Mouse (Mus musculus): ENCODE results near the gene Mtfr1l. TPM values are rescaled to one million over a fixed set of nuclear protein-coding genes. Genes with fewer than 3 reads are reported as not detected.

Gene Mtfr1l
- polyA plus RNA-seq, 1 experiment from 2014 or later = 147 TPM

GRCm38 (mm10) chr4:134534124-134534886, 882 bp downstream of the Mtfr1l start:
- Histone ChIP-seq H3K9ac (peak overlapping the region; percentile 85), H3K4me2 (peak overlapping the region; percentile 94), H3K27me3 (no peaks in the 10 kb centered on the region), H3K27ac (peak overlapping the region; percentile 94), H3K36me3 (peaks cover 25% of the 10 kb centered on the region), H3K4me1 (replicated peaks) (peaks cover 30% of the 10 kb centered on the region), H3K4me3 (peak overlapping the region; percentile 90), H3K9me3 (replicated peaks) (no peaks in the 10 kb centered on the region)
- peak; percentile 2; the same call in 1 of the 2 replicates for ATAC-seq (replicated peaks; ENCODE audit: insufficient number of reproducible peaks, insufficient read depth, low FRiP score, low read depth)
- WGBS = under 1% methylated on average over 57 of the region's 57 CpGs

- H3K36me3 ChIP-seq = peaks cover 31% of the 10 kb centered on the region
- ATAC-seq (replicated peaks; ENCODE audit: insufficient number of reproducible peaks, insufficient read depth, low FRiP score, low read depth) = no peak
- H3K4me1 ChIP-seq (replicated peaks) = peaks cover 30% of the 10 kb centered on the region
- 76% methylated on average over 4 of the region's 4 CpGs for WGBS
- no peaks in the 10 kb centered on the region for H3K27me3 ChIP-seq
- no peaks in the 10 kb centered on the region for H3K9me3 ChIP-seq (replicated peaks)
- peak overlapping the region; percentile 90; the same call in 1 of the 2 replicates for H3K4me3 ChIP-seq
- H3K9ac ChIP-seq = no peak overlapping the region
- H3K4me2 ChIP-seq = peak overlapping the region; percentile 94
- 0 out of 2 replicates have a peak overlapping the region, but pooled peaks have one; percentile 94 for H3K27ac ChIP-seq
These were observed 1.8 kb downstream of the Mtfr1l start for GRCm38 (mm10) chr4:134533421-134533820.

DNA sequence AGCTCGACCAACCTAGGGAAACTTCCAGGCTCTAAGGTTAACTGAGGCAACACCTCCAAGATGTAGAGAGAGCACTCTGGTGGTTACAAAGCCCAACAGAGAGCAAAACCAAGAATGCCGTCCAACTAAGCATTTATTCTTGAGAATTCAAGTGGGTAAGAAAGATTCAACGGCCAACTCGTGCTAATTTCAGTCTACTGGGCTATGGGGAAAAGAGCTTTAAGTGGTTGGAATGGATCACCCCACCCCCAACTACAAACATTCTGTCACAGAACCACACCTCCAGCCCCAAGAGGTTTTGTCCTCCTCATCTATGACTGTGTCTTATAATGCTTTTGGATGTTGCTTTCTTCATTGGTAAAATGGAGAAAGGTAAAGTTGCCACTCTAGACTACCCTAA, 2.3 kb downstream of the Mtfr1l start:
- Histone ChIP-seq H3K4me1 (replicated peaks) (peaks cover 30% of the 10 kb centered on the region), H3K27me3 (no peaks in the 10 kb centered on the region), H3K4me3 (no peak overlapping the region), H3K9ac (no peak overlapping the region), H3K4me2 (no peak overlapping the region), H3K36me3 (peaks cover 36% of the 10 kb centered on the region), H3K9me3 (replicated peaks) (no peaks in the 10 kb centered on the region), H3K27ac (no peak overlapping the region)
- 57% methylated on average over 4 of the region's 4 CpGs for WGBS
- no peak for ATAC-seq (replicated peaks; ENCODE audit: insufficient number of reproducible peaks, insufficient read depth, low FRiP score, low read depth)

- 72% methylated on average over 5 of the region's 5 CpGs for WGBS
- no peak overlapping the region for H3K9ac ChIP-seq
- no peaks in the 10 kb centered on the region for H3K4me1 ChIP-seq (replicated peaks)
- H3K27me3 ChIP-seq = no peaks in the 10 kb centered on the region
- no peak overlapping the region for H3K4me2 ChIP-seq
- H3K27ac ChIP-seq = no peak overlapping the region
- no peak overlapping the region for H3K4me3 ChIP-seq
- no peak for ATAC-seq (replicated peaks; ENCODE audit: insufficient number of reproducible peaks, insufficient read depth, low FRiP score, low read depth)
- peaks cover 75% of the 10 kb centered on the region for H3K36me3 ChIP-seq
- H3K9me3 ChIP-seq (replicated peaks) = no peaks in the 10 kb centered on the region
These were observed 9.0 kb downstream of the Mtfr1l start for GRCm38 (mm10) chr4:134526220-134526619.

DNA sequence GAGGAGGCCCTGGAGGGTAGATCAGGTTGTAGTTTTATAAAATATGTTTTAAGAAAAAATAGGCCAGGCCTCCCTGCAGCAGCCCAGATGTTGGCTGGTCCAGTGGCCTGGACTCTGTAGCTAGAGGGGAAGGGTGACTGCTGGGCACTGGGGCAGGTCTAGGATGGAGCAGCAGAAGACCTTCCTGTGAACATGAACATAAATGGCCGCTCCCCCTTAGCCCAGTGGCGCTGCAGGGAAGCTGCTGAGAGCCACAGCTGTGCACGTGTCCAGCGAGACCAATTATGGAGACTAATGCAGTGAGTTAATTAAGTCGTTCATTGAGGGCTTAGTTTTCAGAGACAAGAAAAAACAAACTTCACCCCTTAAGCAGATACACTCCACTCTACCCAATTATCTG, 9.4 kb downstream of the Mtfr1l start:
- no peak overlapping the region for H3K9ac ChIP-seq
- H3K4me2 ChIP-seq = no peak overlapping the region

DNA sequence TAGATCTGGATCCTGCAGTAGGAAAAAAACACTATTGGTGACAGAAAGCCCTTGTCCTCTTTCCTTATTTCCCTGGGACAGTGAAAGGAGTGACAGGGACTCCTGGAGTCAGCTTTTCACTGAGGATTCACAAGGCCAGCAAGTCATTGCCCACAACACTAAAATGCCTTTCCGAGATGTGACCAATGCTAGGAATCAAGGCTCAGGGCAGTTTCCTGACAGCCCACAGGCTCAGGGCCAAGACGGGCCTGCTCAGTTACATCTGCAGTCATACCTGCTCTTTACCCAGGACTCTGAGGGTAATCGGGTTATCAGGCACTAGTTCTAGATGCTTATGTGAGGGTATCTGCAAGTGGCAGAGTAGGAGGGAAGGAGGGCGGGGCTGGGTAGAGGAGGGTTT, 11.7 kb downstream of the Mtfr1l start:
- 77% methylated on average over 4 of the region's 4 CpGs for WGBS
- Histone ChIP-seq H3K9ac (no peak overlapping the region), H3K9me3 (replicated peaks) (no peaks in the 10 kb centered on the region), H3K27ac (no peak overlapping the region), H3K4me3 (no peak overlapping the region), H3K27me3 (no peaks in the 10 kb centered on the region), H3K4me2 (no peak overlapping the region), H3K4me1 (replicated peaks) (0 out of 2 replicates have a peak, but pooled peaks cover 1% of the 10 kb centered on the region), H3K36me3 (peaks cover 49% of the 10 kb centered on the region)
- no peak for ATAC-seq (replicated peaks; ENCODE audit: insufficient number of reproducible peaks, insufficient read depth, low FRiP score, low read depth)

More for the DNA sequence above, 9.4 kb downstream of the Mtfr1l start:
- Histone ChIP-seq H3K4me3 (no peak overlapping the region), H3K27ac (no peak overlapping the region), H3K36me3 (peaks cover 73% of the 10 kb centered on the region), H3K4me1 (replicated peaks) (no peaks in the 10 kb centered on the region), H3K27me3 (no peaks in the 10 kb centered on the region), H3K9me3 (replicated peaks) (no peaks in the 10 kb centered on the region)
- ATAC-seq (replicated peaks; ENCODE audit: insufficient number of reproducible peaks, insufficient read depth, low FRiP score, low read depth) = no peak
- 81% methylated on average over 5 of the region's 5 CpGs for WGBS

- peaks cover 11% of the 10 kb centered on the region for H3K36me3 ChIP-seq
- ATAC-seq (replicated peaks; ENCODE audit: insufficient number of reproducible peaks, insufficient read depth, low FRiP score, low read depth) = no peak
- H3K9ac ChIP-seq = no peak overlapping the region
- no peaks in the 10 kb centered on the region for H3K27me3 ChIP-seq
- no peak overlapping the region for H3K4me2 ChIP-seq
- H3K4me1 ChIP-seq (replicated peaks) = peaks cover 31% of the 10 kb centered on the region
- no peak overlapping the region for H3K27ac ChIP-seq
- H3K4me3 ChIP-seq = no peak overlapping the region
- H3K9me3 ChIP-seq (replicated peaks) = no peaks in the 10 kb centered on the region
These were observed 15.9 kb downstream of the Mtfr1l start for GRCm38 (mm10) chr4:134519281-134519680.

DNA sequence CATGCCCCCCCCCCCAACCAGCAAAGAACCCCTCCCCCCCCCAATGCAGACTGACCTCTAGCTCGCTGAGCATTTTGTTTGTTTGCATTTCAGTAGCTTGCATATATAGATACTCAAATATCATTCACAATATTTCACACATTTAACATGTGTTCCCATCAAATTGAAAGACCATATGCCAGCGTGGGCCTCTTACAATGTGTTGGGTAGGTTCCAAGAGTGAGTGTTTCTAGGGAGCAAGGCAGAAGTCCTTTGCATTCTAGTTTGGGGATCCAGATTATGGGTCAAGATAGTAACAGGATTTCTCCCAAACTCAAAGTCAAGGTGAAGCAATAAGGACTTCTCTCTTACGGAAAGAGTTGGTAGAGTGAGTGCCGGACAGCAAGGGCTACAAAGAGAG, 16.6 kb downstream of the Mtfr1l start:
- Histone ChIP-seq H3K36me3 (peaks cover 5% of the 10 kb centered on the region; the same call in 1 of the 2 replicates), H3K27ac (no peak overlapping the region), H3K4me3 (no peak overlapping the region), H3K4me1 (replicated peaks) (peaks cover 35% of the 10 kb centered on the region), H3K9me3 (replicated peaks) (no peaks in the 10 kb centered on the region), H3K9ac (no peak overlapping the region), H3K27me3 (no peaks in the 10 kb centered on the region), H3K4me2 (no peak overlapping the region)
- WGBS = 92% methylated on average over 4 of the region's 4 CpGs
- ATAC-seq (replicated peaks; ENCODE audit: insufficient number of reproducible peaks, insufficient read depth, low FRiP score, low read depth) = no peak

DNA sequence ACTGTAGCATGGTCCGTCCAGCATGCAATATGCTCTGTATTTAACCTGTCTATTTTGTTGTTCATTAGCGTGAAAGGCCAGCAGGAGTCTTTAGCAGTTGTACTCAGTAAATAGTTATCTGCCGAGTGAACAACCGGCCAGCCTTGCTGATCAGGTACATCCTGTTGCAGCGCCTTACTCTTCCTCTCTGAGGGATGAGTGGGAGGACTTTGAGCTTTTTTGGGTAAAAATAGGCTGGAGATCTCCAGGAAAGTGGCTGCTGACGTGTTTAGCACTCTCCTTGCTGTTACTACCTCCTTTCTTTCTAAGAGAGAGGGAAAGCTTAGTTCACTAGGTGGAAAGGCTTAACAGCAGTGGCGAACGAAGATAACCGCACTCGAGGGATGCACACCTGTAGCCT, 17.5 kb downstream of the Mtfr1l start:
- H3K27ac ChIP-seq = peak overlapping the region; percentile 97
- peaks cover 40% of the 10 kb centered on the region for H3K4me1 ChIP-seq (replicated peaks)
- no peak overlapping the region for H3K4me3 ChIP-seq
- WGBS = 56% methylated on average over 10 of the region's 10 CpGs
- no peak for ATAC-seq (replicated peaks; ENCODE audit: insufficient number of reproducible peaks, insufficient read depth, low FRiP score, low read depth)
- H3K27me3 ChIP-seq = no peaks in the 10 kb centered on the region
- no peak overlapping the region for H3K9ac ChIP-seq
- no peaks in the 10 kb centered on the region; the same call in 1 of the 2 replicates for H3K36me3 ChIP-seq
- H3K9me3 ChIP-seq (replicated peaks) = no peaks in the 10 kb centered on the region
- H3K4me2 ChIP-seq = peak overlapping the region; percentile 37; the same call in 1 of the 2 replicates

- Histone ChIP-seq H3K4me2 (peak overlapping the region; percentile 37), H3K36me3 (no peaks in the 10 kb centered on the region; the same call in 1 of the 2 replicates), H3K4me3 (no peak overlapping the region), H3K27me3 (no peaks in the 10 kb centered on the region), H3K9me3 (replicated peaks) (no peaks in the 10 kb centered on the region), H3K9ac (0 out of 2 replicates have a peak overlapping the region, but pooled peaks have one; percentile 19), H3K4me1 (replicated peaks) (peaks cover 44% of the 10 kb centered on the region), H3K27ac (peak overlapping the region; percentile 97)
- ATAC-seq (replicated peaks; ENCODE audit: insufficient number of reproducible peaks, insufficient read depth, low FRiP score, low read depth) = peak; percentile 85
- 21% methylated on average over 8 of the region's 8 CpGs for WGBS
These were observed 18.2 kb downstream of the Mtfr1l start for GRCm38 (mm10) chr4:134516981-134517380.

GRCm38 (mm10) chr4:134515614-134516013, 19.6 kb downstream of the Mtfr1l start:
- Histone ChIP-seq H3K9me3 (replicated peaks) (no peaks in the 10 kb centered on the region), H3K4me2 (no peak overlapping the region), H3K27ac (peak overlapping the region; percentile 97), H3K4me3 (no peak overlapping the region), H3K4me1 (replicated peaks) (peaks cover 57% of the 10 kb centered on the region), H3K9ac (no peak overlapping the region), H3K36me3 (no peaks in the 10 kb centered on the region; the same call in 1 of the 2 replicates), H3K27me3 (no peaks in the 10 kb centered on the region)
- 44% methylated on average over 7 of the region's 7 CpGs for WGBS
- no peak for ATAC-seq (replicated peaks; ENCODE audit: insufficient number of reproducible peaks, insufficient read depth, low FRiP score, low read depth)
